8 mouse cellular contexts compared by ENCODE assay signal in genomic region chr17:80802622-80803021, GRCm38 (mm10).
DNase-seq lines count a peak whose midpoint lies in the region; ATAC-seq and TF ChIP-seq lines count a peak whose summit lies in the region.

No protein-coding gene starts in this region.

- no peak for TF ChIP-seq CTCF in gastrocnemius, adult 2 months (IDR thresholded peaks at IDR 0.05)
- TF ChIP-seq CTCF in lung, embryonic 14.5 days (IDR thresholded peaks at IDR 0.05; ENCODE audit: low read depth): no peak

- H3K4me1 ChIP-seq in heart, embryonic 10.5 days: peaks cover 23% of the 10 kb centered on the region
- peaks cover 24% of the 10 kb centered on the region for H3K4me1 ChIP-seq in lung, embryonic 14.5 days (ENCODE audit: insufficient read depth)
- peaks cover 4% of the 10 kb centered on the region for H3K4me1 ChIP-seq in midbrain, embryonic 16.5 days (ENCODE audit: control insufficient read depth, insufficient read depth, low read length)

- peak; percentile 32 for DNase-seq in gastrocnemius, adult 2 months
- DNase-seq in gastrocnemius, postnatal 10 days: no peak
- DNase-seq in R1 (ENCODE audit: low read depth, low spot score): peak; percentile 69
- no peak for DNase-seq in heart, embryonic 10.5 days (ENCODE audit: low spot score)
- peak; percentile 80 for DNase-seq in lung, embryonic 14.5 days
- DNase-seq in neural tube, embryonic 10.5 days (ENCODE audit: extremely low spot score, low spot score): no peak
- DNase-seq in layer of hippocampus, adult 9-10 months (ENCODE audit: low spot score): no peak

- no peaks in the 10 kb centered on the region for H3K9me3 ChIP-seq in heart, embryonic 10.5 days
- H3K9me3 ChIP-seq in lung, embryonic 14.5 days (ENCODE audit: low read depth, low read length): no peaks in the 10 kb centered on the region
- no peaks in the 10 kb centered on the region for H3K9me3 ChIP-seq in midbrain, embryonic 16.5 days (replicated peaks; ENCODE audit: control insufficient read depth, low read length, poor library complexity, severe bottlenecking)

- H3K4me3 ChIP-seq in gastrocnemius, adult 2 months: peak overlapping the region; percentile 53
- 0 out of 2 replicates have a peak overlapping the region, but pooled peaks have one; percentile 18 for H3K4me3 ChIP-seq in heart, embryonic 10.5 days
- H3K4me3 ChIP-seq in lung, embryonic 14.5 days (ENCODE audit: low read depth, low read length): no peak overlapping the region
- H3K4me3 ChIP-seq in midbrain, embryonic 16.5 days (ENCODE audit: low read depth, low read length): no peak overlapping the region

- WGBS in heart, embryonic 10.5 days: 40% methylated on average over 10 of the region's 10 CpGs
- 16% methylated on average over 10 of the region's 10 CpGs for WGBS in lung, embryonic 14.5 days
- 64% methylated on average over 10 of the region's 10 CpGs for WGBS in midbrain, embryonic 16.5 days

- no peak overlapping the region for H3K9ac ChIP-seq in lung, embryonic 14.5 days
- no peak overlapping the region for H3K9ac ChIP-seq in midbrain, embryonic 16.5 days (ENCODE audit: low read depth, low read length)

- ATAC-seq in lung, embryonic 14.5 days (ENCODE audit: insufficient read depth): peak; percentile 35
- ATAC-seq in midbrain, embryonic 16.5 days: no peak

- H3K27ac ChIP-seq in gastrocnemius, adult 2 months: peak overlapping the region; percentile 75
- peak overlapping the region; percentile 70; the same call in 1 of the 2 replicates for H3K27ac ChIP-seq in heart, embryonic 10.5 days
- H3K27ac ChIP-seq in lung, embryonic 14.5 days (ENCODE audit: low read depth): peak overlapping the region; percentile 95
- H3K27ac ChIP-seq in midbrain, embryonic 16.5 days (ENCODE audit: low read length): no peak overlapping the region

- H3K27me3 ChIP-seq in heart, embryonic 10.5 days (ENCODE audit: insufficient read depth, poor library complexity, severe bottlenecking): no peaks in the 10 kb centered on the region
- H3K27me3 ChIP-seq in lung, embryonic 14.5 days (ENCODE audit: insufficient read depth, low read length): no peaks in the 10 kb centered on the region
- H3K27me3 ChIP-seq in midbrain, embryonic 16.5 days (ENCODE audit: control insufficient read depth, insufficient read depth, low read depth, low read length): no peaks in the 10 kb centered on the region

- H3K36me3 ChIP-seq in heart, embryonic 10.5 days: no peaks in the 10 kb centered on the region
- no peaks in the 10 kb centered on the region for H3K36me3 ChIP-seq in lung, embryonic 14.5 days (ENCODE audit: insufficient read depth)
- no peaks in the 10 kb centered on the region for H3K36me3 ChIP-seq in midbrain, embryonic 16.5 days (ENCODE audit: control insufficient read depth, insufficient read depth, low read length)

- intact Hi-C loops in gastrocnemius, adult 2 months (cut with DNase I): no loop called here

- H3K4me2 ChIP-seq in lung, embryonic 14.5 days: peak overlapping the region; percentile 52
- no peak overlapping the region for H3K4me2 ChIP-seq in midbrain, embryonic 16.5 days (ENCODE audit: low read length)

Comparison
In these comparisons a context has a peak if more than half of its experiments do, and no peak if none do; other contexts are left out.
1. DNase-seq: peak in gastrocnemius, adult 2 months (single experiment), R1 (single experiment) and lung, embryonic 14.5 days (single experiment); none in gastrocnemius, postnatal 10 days (single experiment), heart, embryonic 10.5 days (single experiment), neural tube, embryonic 10.5 days (single experiment) and layer of hippocampus, adult 9-10 months (single experiment).
2. H3K4me3 ChIP-seq: peak in gastrocnemius, adult 2 months (single experiment) and heart, embryonic 10.5 days (single experiment); none in lung, embryonic 14.5 days (single experiment) and midbrain, embryonic 16.5 days (single experiment).